Mouse (Mus musculus) forebrain, embryonic 11.5 days (tissue): ENCODE results near the gene Paics. TPM values are rescaled to one million over a fixed set of nuclear protein-coding genes. Genes with fewer than 3 reads are reported as not detected.
"Not testable (repeated sequence)": the region's sequence is repeated elsewhere in the genome, so short reads cannot be mapped to it uniquely, and the experiment has no call there.

ENCODE experiments used
- ATAC-seq: fragments of 200-750 bp; cut with Nextera tagmentation; replicated peaks from 2 replicates; pipeline ENCODE4 v1.8.0; 2017; ENCODE audit warnings: moderate TSS enrichment; ENCODE audit not compliant: low FRiP score
- DNase-seq: peaks from one replicate; pipeline ENCODE4 v3.0.0-alpha.2; 2017; ENCODE audit warnings: low spot score
- H3K27ac ChIP-seq: fragments of 300-500 bp; sonication (generic); 2 replicates; pipeline ENCODE4 v1.5.1; 2014; ENCODE audit warnings: low read depth, low read length
- H3K27me3 ChIP-seq: fragments of 300-500 bp; sonication (generic); 2 replicates; pipeline ENCODE4 v1.6.1; 2014; ENCODE audit warnings: mild to moderate bottlenecking, low read length, mixed read lengths; ENCODE audit not compliant: control insufficient read depth, insufficient read depth
- H3K36me3 ChIP-seq: fragments of 300-500 bp; sonication (generic); 2 replicates; pipeline ENCODE4 v1.6.1; 2014; ENCODE audit warnings: mild to moderate bottlenecking, low read length, moderate library complexity, mixed read lengths; ENCODE audit not compliant: control insufficient read depth, insufficient read depth
- H3K4me1 ChIP-seq: fragments of 300-500 bp; sonication (generic); replicated peaks from 2 replicates; pipeline ENCODE4 v1.6.1; 2014; ENCODE audit warnings: low read length, mixed read lengths; ENCODE audit not compliant: control insufficient read depth, insufficient read depth
- H3K4me2 ChIP-seq: fragments of 300-500 bp; sonication (generic); 2 replicates; pipeline ENCODE4 v1.6.1; 2014; ENCODE audit warnings: low read depth, mild to moderate bottlenecking, low read length, moderate library complexity, mixed read lengths; ENCODE audit not compliant: severe bottlenecking
- H3K4me3 ChIP-seq: fragments of 300-500 bp; sonication (generic); 2 replicates; pipeline ENCODE4 v1.5.1; 2014; ENCODE audit warnings: low read depth, low read length
- H3K9ac ChIP-seq: fragments of 300-500 bp; sonication (generic); 2 replicates; pipeline ENCODE4 v1.6.1; 2014; ENCODE audit warnings: low read length
- H3K9me3 ChIP-seq: fragments of 300-500 bp; sonication (generic); 2 replicates; pipeline ENCODE4 v1.6.1; 2016; ENCODE audit warnings: low read length, mixed read lengths; ENCODE audit not compliant: control insufficient read depth
- WGBS: fragments of 180-500 bp; shearing (Covaris S2); extraction: QIAGEN DNeasy Blood & Tissue Kit; methylation state at CpG from one replicate; pipeline ENCODE4 v1.1.7; 2014; 5-methylcytosine and 5-hydroxymethylcytosine counted together
- polyA plus RNA-seq: library from polyadenylated mRNA; unstranded; fragments of >200 nt; fragmentation: Nextera tagmentation; extraction: Ambion mirVana; gene quantifications from 2 replicates; pipeline ENCODE4 v1.2.1, GENCODE M21; 2014

The Paics gene
- 456 and 462 TPM in 2 replicates for polyA plus RNA-seq

DNA sequence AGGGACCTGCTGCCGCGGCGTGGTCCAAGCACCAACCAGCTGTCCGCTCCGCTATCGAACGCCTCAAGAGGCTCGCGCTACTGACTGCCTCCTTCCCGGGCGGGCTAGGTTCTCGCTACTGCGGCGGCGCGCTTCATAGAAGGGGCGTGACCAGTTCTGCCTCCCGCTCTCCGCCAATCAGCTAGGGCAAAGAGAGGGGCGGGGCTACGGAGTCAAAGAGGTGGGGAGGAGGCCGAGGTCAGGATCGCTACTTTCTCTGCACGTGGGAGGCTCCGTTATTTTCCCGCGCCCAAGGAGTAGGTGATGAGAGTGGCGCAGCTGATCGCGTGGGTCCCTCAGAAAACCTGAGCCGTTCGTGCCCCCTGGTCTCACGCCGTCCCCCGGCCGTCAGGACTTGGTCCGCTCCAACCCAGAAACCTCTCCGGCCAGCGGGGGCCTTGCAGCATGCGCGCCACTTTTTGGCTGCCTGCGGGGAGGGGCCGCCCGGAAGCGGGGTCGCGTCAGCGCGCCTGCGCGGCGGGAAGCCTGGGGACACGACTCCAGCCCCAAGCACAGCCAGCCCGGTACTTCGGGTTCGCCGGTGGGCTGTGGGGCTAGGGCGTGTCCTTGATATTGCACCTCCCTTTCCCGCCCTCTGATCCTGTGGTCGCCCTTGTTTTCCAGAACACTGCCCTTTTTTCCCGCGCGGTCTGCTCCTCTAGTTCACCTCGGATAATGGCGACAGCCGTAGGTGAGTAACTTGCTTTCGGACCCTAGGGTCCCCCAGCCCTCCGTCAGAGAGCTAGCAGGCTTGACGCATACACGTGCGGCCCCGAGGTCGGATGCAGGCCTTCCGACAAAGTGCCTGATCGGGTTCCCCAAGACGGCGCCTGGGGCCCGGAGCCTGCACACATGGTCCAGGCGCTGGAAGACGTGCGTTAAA, at the start of gene Paics, which contains the start of gene Ppat:
TSS of gene Paics (plus strand) at position 202 of the 922 bp plus-strand sequence.
TSS of gene Ppat (minus strand) at position 473 of the 922 bp plus-strand sequence.
- H3K27ac ChIP-seq, result peak within 1 kb of the TSS; percentile 73
- H3K27me3 ChIP-seq, result no peaks in the 10 kb centered on the region
- H3K4me2 ChIP-seq, result peak within 1 kb of the TSS; percentile 73
- H3K9ac ChIP-seq, result peak within 1 kb of the TSS; percentile 86
- no peaks in the 10 kb centered on the region for H3K36me3 ChIP-seq
- no peaks in the 10 kb centered on the region for H3K9me3 ChIP-seq
- under 1% methylated on average over 78 of the region's 81 CpGs for WGBS
- ATAC-seq, result peak; percentile 97
- H3K4me1 ChIP-seq, result 0 out of 2 replicates have a peak, but pooled peaks cover 8% of the 10 kb centered on the region
- DNase-seq, result peak; percentile 99
- H3K4me3 ChIP-seq, result peak within 1 kb of the TSS; percentile 74

GRCm38 (mm10) chr5:76902131-76902530, 49.0 kb upstream of the Paics start:
- ATAC-seq, result no peak
- no peak overlapping the region for H3K27ac ChIP-seq
- H3K4me3 ChIP-seq, result no peak overlapping the region
- whole genome bisulfite sequencing, result 81% methylated on average over 4 of the region's 4 CpGs
- H3K4me2 ChIP-seq, result no peak overlapping the region
- H3K9me3 ChIP-seq, result no peaks in the 10 kb centered on the region
- no peak for DNase-seq
- H3K4me1 ChIP-seq, result no peaks in the 10 kb centered on the region
- H3K9ac ChIP-seq, result no peak overlapping the region
- H3K36me3 ChIP-seq, result no peaks in the 10 kb centered on the region
- H3K27me3 ChIP-seq, result no peaks in the 10 kb centered on the region

DNA sequence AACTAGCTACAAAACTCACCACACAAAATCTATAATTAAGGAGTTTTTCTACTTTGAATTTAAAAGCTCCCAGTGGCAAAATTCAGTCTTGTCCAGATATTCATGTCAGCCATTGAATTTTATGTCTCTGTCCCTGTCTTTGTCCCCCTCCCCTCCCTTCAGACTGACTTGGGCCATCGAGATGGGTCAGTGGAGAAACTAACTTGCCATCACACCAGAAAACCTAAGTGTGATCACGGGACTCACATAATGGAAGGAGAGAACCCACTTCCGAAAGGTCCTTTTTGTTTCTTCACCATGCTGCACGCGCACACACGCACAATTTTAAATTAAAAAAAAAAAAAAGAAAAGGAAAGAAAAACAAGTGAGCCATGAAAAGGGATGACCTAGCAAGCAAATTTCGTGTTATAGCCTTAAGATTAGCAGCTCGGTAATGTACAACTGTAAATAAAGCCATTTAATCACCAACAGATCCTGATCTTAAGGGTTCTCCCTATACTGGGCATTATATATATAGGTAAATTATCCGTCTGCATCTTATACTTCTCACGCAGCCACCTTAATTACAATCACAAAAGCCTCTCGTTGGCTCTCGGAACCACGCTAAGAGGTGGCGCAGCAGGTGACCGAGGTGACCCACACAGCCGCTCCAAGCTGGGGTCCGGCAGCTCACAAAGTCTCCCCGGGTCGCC, 46.2 kb upstream of the Paics start:
- Histone ChIP-seq H3K4me2 (peak overlapping the region; percentile 74), H3K27ac (peak overlapping the region; percentile 48; the same call in 1 of the 2 replicates), H3K27me3 (no peaks in the 10 kb centered on the region), H3K4me3 (peak overlapping the region; percentile 65), H3K36me3 (no peaks in the 10 kb centered on the region), H3K4me1 (no peaks in the 10 kb centered on the region), H3K9me3 (no peaks in the 10 kb centered on the region), H3K9ac (peak overlapping the region; percentile 82)
- DNase-seq (no peak), ATAC-seq (no peak; the same call in 1 of the 2 replicates)
- 2% methylated on average over 19 of the region's 19 CpGs for WGBS

- DNase-seq, result peak; percentile 100
- 1% methylated on average over 47 of the region's 47 CpGs for WGBS
- H3K4me3 ChIP-seq, result peak within 1 kb of the TSS; percentile 65
- no peaks in the 10 kb centered on the region for H3K36me3 ChIP-seq
- H3K4me1 ChIP-seq, result no peaks in the 10 kb centered on the region
- H3K4me2 ChIP-seq, result peak within 1 kb of the TSS; percentile 74
- H3K27ac ChIP-seq, result peak within 1 kb of the TSS; percentile 48; the same call in 1 of the 2 replicates
- peak within 1 kb of the TSS; percentile 82 for H3K9ac ChIP-seq
- no peaks in the 10 kb centered on the region for H3K9me3 ChIP-seq
- ATAC-seq, result peak; percentile 97
- no peaks in the 10 kb centered on the region for H3K27me3 ChIP-seq
Measured at GRCm38 (mm10) chr5:76905405-76906154, 45.5 kb upstream of the Paics start, which contains the start of gene Aasdh. Gene Aasdh (minus strand): TSS chr5:76905514.

- Histone ChIP-seq H3K36me3 (no peaks in the 10 kb centered on the region), H3K9me3 (no peaks in the 10 kb centered on the region), H3K4me2 (peak overlapping the region; percentile 74), H3K27ac (no peak overlapping the region), H3K4me1 (no peaks in the 10 kb centered on the region), H3K9ac (peak overlapping the region; percentile 82), H3K27me3 (no peaks in the 10 kb centered on the region), H3K4me3 (peak overlapping the region; percentile 65)
- DNase-seq (no peak), ATAC-seq (no peak)
- WGBS, result 32% methylated on average over 3 of the region's 3 CpGs
Measured at GRCm38 (mm10) chr5:76906155-76906499, 45.0 kb upstream of the Paics start.

DNA sequence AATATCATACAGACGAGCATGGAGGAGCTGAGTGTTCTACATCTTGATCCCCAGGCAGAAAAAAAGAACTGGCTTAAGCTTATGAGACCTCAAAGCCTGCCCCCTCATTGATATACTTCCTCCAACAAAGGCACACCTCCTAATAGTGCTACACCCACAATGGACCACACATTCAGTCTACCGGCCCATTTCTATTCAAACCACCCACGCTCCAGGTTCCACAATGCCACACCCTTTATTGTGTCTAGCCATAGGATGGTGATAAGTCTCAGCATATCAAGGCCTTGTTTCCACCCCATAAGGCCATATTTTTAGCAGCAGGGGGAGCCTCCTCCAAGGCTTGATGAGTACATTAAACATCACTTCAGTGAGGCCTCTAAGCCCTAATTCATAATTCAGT, 40.3 kb upstream of the Paics start:
- H3K36me3 ChIP-seq, result no peaks in the 10 kb centered on the region; the same call in 1 of the 2 replicates
- DNase-seq (no peak), ATAC-seq (no peak)
- H3K27me3 ChIP-seq, result no peaks in the 10 kb centered on the region
- no peak overlapping the region for H3K4me3 ChIP-seq
- no peaks in the 10 kb centered on the region for H3K9me3 ChIP-seq
- H3K4me2 ChIP-seq, result no peak overlapping the region
- H3K9ac ChIP-seq, result no peak overlapping the region
- 86% methylated on average over 3 of the region's 3 CpGs for whole genome bisulfite sequencing
- H3K4me1 ChIP-seq, result no peaks in the 10 kb centered on the region
- H3K27ac ChIP-seq, result no peak overlapping the region

- H3K4me2 ChIP-seq, ATAC-seq, H3K9ac ChIP-seq, DNase-seq, H3K4me3 ChIP-seq, H3K27ac ChIP-seq, H3K4me1 ChIP-seq, H3K9me3 ChIP-seq, H3K36me3 ChIP-seq, H3K27me3 ChIP-seq: not testable (repeated sequence)
- WGBS, result 95% methylated on average over 5 of the region's 5 CpGs
Measured at GRCm38 (mm10) chr5:76912522-76912921, 38.6 kb upstream of the Paics start.

- Histone ChIP-seq H3K4me2 (no peak overlapping the region), H3K27me3 (no peaks in the 10 kb centered on the region), H3K4me3 (no peak overlapping the region), H3K9me3 (peaks cover 4% of the 10 kb centered on the region; the same call in 1 of the 2 replicates), H3K27ac (no peak overlapping the region), H3K4me1 (no peaks in the 10 kb centered on the region), H3K9ac (no peak overlapping the region), H3K36me3 (peaks cover 19% of the 10 kb centered on the region)
- ATAC-seq, result no peak
- 92% methylated on average over 4 of the region's 4 CpGs for WGBS
- DNase-seq, result no peak
Measured at GRCm38 (mm10) chr5:76922833-76923232, 28.3 kb upstream of the Paics start.
